Mouse (Mus musculus) spleen, postnatal 14 days (tissue): ENCODE data around the gene Vti1a.

Source experiments
- DNase-seq, 2 experiments: peaks; one replicate each; pipeline ENCODE4 v3.0.0; 2021 to 2022; ENCODE audit warnings: low spot score in 2 of 2

Vti1a gene

GRCm38 (mm10) chr19:55316109-55316714 lies at the start of gene Vti1a:
TSS of gene Vti1a (plus strand) at chr19:55316295.
- peak; percentile 70 to 80 for DNase-seq

GRCm38 (mm10) chr19:55266786-55267185 lies 49.3 kb upstream of the Vti1a start:
- DNase-seq = no peak

DNA sequence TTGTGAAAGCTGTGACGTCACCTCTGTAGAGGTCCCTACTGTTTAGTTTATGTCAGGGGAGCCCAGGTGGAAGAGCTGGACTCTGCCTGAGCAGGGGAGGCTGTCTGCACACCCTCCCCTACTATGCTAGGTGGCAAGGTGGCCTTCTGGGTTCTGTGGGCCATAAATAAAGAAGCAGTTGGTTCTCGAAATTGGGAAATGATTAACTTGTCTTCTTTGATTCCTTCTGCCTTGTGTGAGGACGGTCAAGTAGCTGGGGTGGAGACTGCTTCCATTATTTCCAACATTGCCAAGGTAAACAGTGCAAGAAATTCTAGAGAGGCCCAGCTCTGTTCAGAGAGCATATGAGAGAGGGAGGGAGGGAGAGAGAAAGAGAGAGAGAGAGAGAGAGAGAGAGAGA lies 47.9 kb upstream of the Vti1a start:
- DNase-seq = no peak

- DNase-seq = no peak
These were observed 47.0 kb upstream of the Vti1a start for GRCm38 (mm10) chr19:55269051-55269450.

DNA sequence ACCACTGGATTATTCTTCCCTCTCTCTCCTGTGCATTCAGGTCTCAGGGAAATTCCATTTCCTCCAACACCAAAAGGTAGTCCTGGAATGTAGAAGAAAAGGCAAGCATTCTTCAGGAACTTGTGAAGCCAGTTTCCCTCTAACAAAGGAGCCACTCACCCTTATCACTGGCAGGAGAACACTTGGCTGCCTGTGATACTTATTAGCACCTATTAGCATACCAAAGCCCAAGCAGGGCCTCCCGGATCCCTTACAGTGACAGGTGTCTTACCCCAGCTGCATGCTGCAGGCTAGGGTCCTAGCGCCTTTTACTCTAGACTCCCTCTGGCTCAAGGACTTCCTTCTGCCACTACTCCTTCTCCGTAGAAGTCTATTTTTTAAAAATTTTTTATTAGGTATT lies 44.6 kb upstream of the Vti1a start:
- DNase-seq = no peak

DNA sequence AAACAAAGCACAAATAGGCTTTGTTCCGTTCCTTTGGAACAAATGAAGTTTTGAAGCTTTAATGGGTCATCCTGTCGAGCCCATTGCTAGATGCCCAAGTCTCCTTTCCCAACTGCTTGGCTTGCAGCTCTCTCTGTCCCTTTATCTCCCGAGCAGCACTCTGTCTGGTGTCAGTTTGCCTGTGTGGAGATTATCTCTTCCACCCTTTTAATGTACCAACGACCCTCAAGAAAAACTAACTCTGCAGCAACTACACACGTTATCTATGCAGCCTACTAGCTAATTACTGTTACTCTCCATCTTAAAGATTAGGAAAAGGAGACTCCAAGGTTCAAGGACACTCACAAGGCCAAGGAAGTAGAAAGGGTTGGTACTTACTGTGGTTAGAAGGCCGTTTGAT lies 42.8 kb upstream of the Vti1a start:
- no peak for DNase-seq

- DNase-seq = no peak
These were observed 40.0 kb upstream of the Vti1a start for GRCm38 (mm10) chr19:55276100-55276499.

DNA sequence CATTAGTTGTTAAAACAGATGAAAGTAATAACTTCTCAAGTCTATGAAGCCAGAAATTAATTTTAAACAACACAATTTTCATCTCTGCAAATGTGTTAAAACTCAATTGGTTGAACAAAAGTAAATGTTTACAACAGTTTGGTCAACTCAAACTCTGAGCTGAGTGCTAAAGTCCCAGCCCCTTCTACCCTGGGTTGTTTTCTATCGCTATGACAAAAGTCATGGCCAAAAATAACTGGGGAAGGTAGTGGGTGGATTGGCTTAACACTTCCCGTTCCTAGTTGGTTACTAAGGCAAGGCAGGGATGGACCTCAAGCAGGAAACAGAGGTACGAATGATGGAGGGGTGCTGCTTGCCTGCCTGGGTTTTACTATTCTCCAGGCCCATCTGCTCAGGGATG lies 39.3 kb upstream of the Vti1a start:
- no peak for DNase-seq

GRCm38 (mm10) chr19:55284093-55284492 lies 32.0 kb upstream of the Vti1a start:
- no peak for DNase-seq

- DNase-seq = no peak
These were observed 30.1 kb upstream of the Vti1a start for GRCm38 (mm10) chr19:55286034-55286433.

DNA sequence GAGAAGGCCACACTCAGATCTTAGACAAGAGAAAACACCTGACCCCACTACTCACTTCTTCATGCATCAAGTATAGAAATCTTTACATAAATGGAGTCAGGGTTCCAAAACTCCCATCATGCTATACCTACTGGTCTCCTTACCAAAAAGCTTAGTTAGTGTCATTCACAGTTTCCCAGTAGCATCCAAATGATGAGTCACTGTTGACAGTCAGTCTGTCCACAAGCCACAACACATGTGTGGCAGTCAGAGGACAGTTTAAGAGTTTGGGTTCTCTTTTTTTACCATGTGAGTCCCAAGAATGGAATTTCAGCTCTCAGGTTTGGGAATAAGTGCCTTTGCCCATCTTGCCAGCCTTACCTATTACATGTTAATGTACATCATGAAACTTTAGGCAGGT lies 27.1 kb upstream of the Vti1a start:
- no peak for DNase-seq

- no peak for DNase-seq
These were observed 25.3 kb upstream of the Vti1a start for GRCm38 (mm10) chr19:55290621-55291270.

- no peak for DNase-seq
These were observed 23.8 kb upstream of the Vti1a start for GRCm38 (mm10) chr19:55292210-55292850.

- DNase-seq = no peak
These were observed 22.9 kb upstream of the Vti1a start for GRCm38 (mm10) chr19:55293175-55293574.

DNA sequence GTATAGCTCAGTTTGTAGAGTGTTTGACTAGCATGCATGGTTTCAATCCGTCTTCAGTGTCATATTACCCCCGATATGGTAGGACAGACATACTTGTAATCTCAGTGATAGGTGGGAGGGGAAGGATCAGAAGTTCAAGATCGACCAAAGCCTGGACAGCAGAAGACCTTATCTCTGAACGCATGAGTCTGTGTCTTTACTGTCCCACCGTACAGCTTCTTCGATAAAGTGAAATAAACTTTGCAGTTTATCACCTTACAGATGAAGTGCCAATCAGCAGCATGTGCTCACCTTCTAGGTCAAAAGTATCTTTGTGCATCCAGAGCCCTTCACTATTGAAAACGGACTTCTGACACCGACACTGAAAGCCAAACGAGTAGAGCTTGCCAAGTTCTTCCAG lies 21.0 kb upstream of the Vti1a start:
- DNase-seq = no peak

GRCm38 (mm10) chr19:55295556-55295955 lies 20.5 kb upstream of the Vti1a start:
- no peak for DNase-seq

- DNase-seq = no peak
These were observed 19.8 kb upstream of the Vti1a start for GRCm38 (mm10) chr19:55296301-55296700.

GRCm38 (mm10) chr19:55297489-55297888 lies 18.6 kb upstream of the Vti1a start:
- DNase-seq = no peak

GRCm38 (mm10) chr19:55297961-55298360 lies 18.1 kb upstream of the Vti1a start:
- DNase-seq = no peak

DNA sequence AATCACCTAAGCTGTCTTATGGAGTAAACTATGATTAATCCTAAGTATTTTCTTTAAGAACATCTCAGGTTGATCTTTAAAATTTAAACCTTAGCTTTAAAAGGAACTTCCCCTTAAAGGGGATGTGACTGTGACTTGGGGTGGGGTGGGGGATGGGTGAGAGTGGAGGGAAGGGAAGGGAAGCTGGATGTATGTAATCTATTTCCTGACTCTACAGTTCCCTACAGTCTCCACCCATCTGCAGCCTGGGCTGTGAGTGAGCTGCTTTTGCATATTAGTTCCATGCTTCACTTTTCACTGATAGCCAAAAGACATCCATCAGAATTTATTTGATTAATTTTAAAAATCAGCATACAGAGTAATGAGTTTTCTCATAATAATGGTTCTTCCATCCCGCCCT lies 16.7 kb upstream of the Vti1a start:
- no peak for DNase-seq

DNA sequence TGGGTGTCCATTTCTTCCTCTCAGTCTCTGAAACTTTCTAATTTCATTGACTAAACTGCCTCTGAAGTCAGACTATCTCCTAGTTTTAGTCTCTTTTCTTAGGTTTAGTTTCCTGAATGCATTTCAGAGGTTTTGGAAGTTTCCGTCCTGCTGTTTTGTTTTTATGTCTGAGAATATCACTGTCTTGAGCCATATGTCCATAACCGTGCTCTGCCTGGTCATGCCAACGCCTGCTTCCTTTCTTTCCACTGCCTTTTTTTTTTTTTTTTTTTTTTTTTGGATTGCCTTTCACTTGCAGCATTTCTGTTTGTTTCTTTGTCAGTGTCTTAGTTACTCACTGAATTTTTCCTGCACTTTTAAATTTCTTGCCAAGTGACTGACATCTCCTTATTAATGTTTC lies 15.6 kb upstream of the Vti1a start:
- no peak for DNase-seq

DNA sequence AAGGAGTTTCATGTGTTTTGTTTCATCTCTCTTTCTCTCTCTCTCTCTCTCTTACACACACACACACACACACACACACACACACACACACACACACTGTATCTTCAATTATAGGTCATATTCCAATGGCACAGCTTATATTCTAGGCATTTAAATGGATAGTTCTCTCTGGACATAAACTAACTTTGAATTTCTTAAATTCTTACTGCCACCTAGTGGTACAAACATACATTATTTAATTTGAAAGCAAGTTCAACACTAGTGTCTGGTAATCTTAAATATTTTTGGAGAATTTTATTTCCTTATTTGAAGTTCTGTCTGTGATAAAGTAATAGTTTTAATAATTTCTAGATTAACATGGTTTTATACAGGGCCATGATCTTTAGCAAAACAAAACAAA lies 11.1 kb upstream of the Vti1a start:
- DNase-seq = no peak

GRCm38 (mm10) chr19:55311874-55312273 lies 4.2 kb upstream of the Vti1a start:
- DNase-seq = no peak
